Mouse (Mus musculus) embryonic facial prominence, embryonic 12.5 days (tissue): ENCODE measurements around the gene Abcf2. TPM values are rescaled to one million over a fixed set of nuclear protein-coding genes. Genes with fewer than 3 reads are reported as not detected.
"Not testable (repeated sequence)": the region's sequence is repeated elsewhere in the genome, so short reads cannot be mapped to it uniquely, and the experiment has no call there.

Source experiments
- ATAC-seq: fragments of 200-750 bp; cut with Nextera tagmentation; 2 replicates; pipeline ENCODE4 v1.8.0; 2017; ENCODE audit not compliant: insufficient number of reproducible peaks, insufficient read depth, low FRiP score, low TSS enrichment
- H3K27ac ChIP-seq: fragments of 300-500 bp; sonication (generic); 2 replicates; pipeline ENCODE4 v1.5.1; 2016; ENCODE audit warnings: mild to moderate bottlenecking
- H3K27me3 ChIP-seq: fragments of 300-500 bp; sonication (generic); 2 replicates; pipeline ENCODE4 v1.6.1; 2016; ENCODE audit warnings: mild to moderate bottlenecking, moderate library complexity
- H3K36me3 ChIP-seq: fragments of 300-500 bp; sonication (generic); 2 replicates; pipeline ENCODE4 v1.6.1; 2016; ENCODE audit warnings: mild to moderate bottlenecking
- H3K4me1 ChIP-seq: fragments of 300-500 bp; sonication (generic); 2 replicates; pipeline ENCODE4 v1.6.1; 2016
- H3K4me2 ChIP-seq: fragments of 300-500 bp; sonication (generic); replicated peaks from 2 replicates; pipeline ENCODE4 v1.6.1; 2016; ENCODE audit warnings: mild to moderate bottlenecking, moderate library complexity
- H3K4me3 ChIP-seq: fragments of 300-500 bp; sonication (generic); 2 replicates; pipeline ENCODE4 v1.5.1; 2016; ENCODE audit warnings: mild to moderate bottlenecking
- H3K9ac ChIP-seq: fragments of 300-500 bp; sonication (generic); 2 replicates; pipeline ENCODE4 v1.6.1; 2016; ENCODE audit warnings: mild to moderate bottlenecking, moderate library complexity
- H3K9me3 ChIP-seq: fragments of 300-500 bp; sonication (generic); 2 replicates; pipeline ENCODE4 v1.6.1; 2016; ENCODE audit warnings: mild to moderate bottlenecking, moderate library complexity
- WGBS: fragments of 180-500 bp; shearing (Covaris S2); methylation state at CpG from one replicate; pipeline ENCODE4 v1.1.7; 2016; 5-methylcytosine and 5-hydroxymethylcytosine counted together
- polyA plus RNA-seq: library from polyadenylated mRNA; unstranded; fragments of >200 nt; fragmentation: Nextera tagmentation; extraction: Ambion mirVana; gene quantifications from 2 replicates; pipeline ENCODE4 v1.2.1, GENCODE M21; 2016

Abcf2 gene
- polyA plus RNA-seq, 1 experiment from 2014 or later, result 128 TPM

- H3K9me3 ChIP-seq, result no peaks in the 10 kb centered on the region
- peak overlapping the region; percentile 79 for H3K9ac ChIP-seq
- peaks cover 43% of the 10 kb centered on the region for H3K36me3 ChIP-seq
These were observed 1.3 kb downstream of the Abcf2 start for GRCm38 (mm10) chr5:24575948-24576347.

GRCm38 (mm10) chr5:24556709-24557108 lies 20.6 kb downstream of the Abcf2 start, which contains the start of gene 4931409K22Rik:
TSS of gene 4931409K22Rik (minus strand) at chr5:24556809.
- H3K9ac ChIP-seq, result no peak within 1 kb of the TSS
- WGBS, result 76% methylated on average over 2 of the region's 2 CpGs
- H3K36me3 ChIP-seq, result no peaks in the 10 kb centered on the region
- no peak for ATAC-seq
- no peak within 1 kb of the TSS for H3K4me3 ChIP-seq
- H3K9me3 ChIP-seq, result no peaks in the 10 kb centered on the region
- no peak within 1 kb of the TSS for H3K4me2 ChIP-seq
- no peak within 1 kb of the TSS for H3K27ac ChIP-seq
- H3K4me1 ChIP-seq, result peaks cover 20% of the 10 kb centered on the region
- no peaks in the 10 kb centered on the region; the same call in 1 of the 2 replicates for H3K27me3 ChIP-seq

More at GRCm38 (mm10) chr5:24575948-24576347, 1.3 kb downstream of the Abcf2 start:
- Histone ChIP-seq H3K27me3 (no peaks in the 10 kb centered on the region), H3K4me2 (peak overlapping the region; percentile 78), H3K4me3 (peak overlapping the region; percentile 83; the same call in 1 of the 2 replicates), H3K4me1 (peaks cover 8% of the 10 kb centered on the region), H3K27ac (no peak overlapping the region)
- 84% methylated on average over 1 of the region's 1 CpGs for WGBS
- ATAC-seq, result no peak

- not testable (repeated sequence) for H3K27ac ChIP-seq, H3K27me3 ChIP-seq, ATAC-seq, H3K9me3 ChIP-seq, H3K9ac ChIP-seq, H3K4me2 ChIP-seq, H3K36me3 ChIP-seq, H3K4me3 ChIP-seq
- peaks cover 32% of the 10 kb centered on the region for H3K4me1 ChIP-seq
- WGBS, result 96% methylated on average over 7 of the region's 7 CpGs
These were observed 21.9 kb downstream of the Abcf2 start for GRCm38 (mm10) chr5:24555335-24555734.

GRCm38 (mm10) chr5:24553621-24554244 lies 23.5 kb downstream of the Abcf2 start:
- Histone ChIP-seq H3K4me2 (no peak overlapping the region), H3K9me3 (no peaks in the 10 kb centered on the region), H3K27me3 (no peaks in the 10 kb centered on the region; the same call in none of the 2 replicates), H3K4me1 (peaks cover 32% of the 10 kb centered on the region), H3K4me3 (no peak overlapping the region), H3K36me3 (no peaks in the 10 kb centered on the region), H3K9ac (no peak overlapping the region), H3K27ac (no peak overlapping the region)
- ATAC-seq, result no peak
- 39% methylated on average over 5 of the region's 5 CpGs for WGBS

- ATAC-seq, result no peak; the same call in 1 of the 2 replicates
- H3K4me1 ChIP-seq, result peaks cover 32% of the 10 kb centered on the region
- peak overlapping the region; percentile 35 for H3K4me2 ChIP-seq
- H3K27me3 ChIP-seq, result no peaks in the 10 kb centered on the region; the same call in none of the 2 replicates
- WGBS, result 60% methylated on average over 2 of the region's 2 CpGs
- H3K27ac ChIP-seq, result no peak overlapping the region
- no peaks in the 10 kb centered on the region for H3K36me3 ChIP-seq
- H3K9ac ChIP-seq, result no peak overlapping the region
- no peak overlapping the region for H3K4me3 ChIP-seq
- no peaks in the 10 kb centered on the region for H3K9me3 ChIP-seq
These were observed 26.0 kb downstream of the Abcf2 start for GRCm38 (mm10) chr5:24551317-24551688.

- peak overlapping the region; percentile 35 for H3K4me2 ChIP-seq
- H3K9ac ChIP-seq, result no peak overlapping the region
- H3K4me1 ChIP-seq, result peaks cover 32% of the 10 kb centered on the region
- 32% methylated on average over 26 of the region's 26 CpGs for WGBS
- H3K4me3 ChIP-seq, result no peak overlapping the region
- no peaks in the 10 kb centered on the region for H3K36me3 ChIP-seq
- H3K9me3 ChIP-seq, result no peaks in the 10 kb centered on the region
- H3K27ac ChIP-seq, result no peak overlapping the region
- no peaks in the 10 kb centered on the region; the same call in none of the 2 replicates for H3K27me3 ChIP-seq
- peak; percentile 43; the same call in 1 of the 2 replicates for ATAC-seq
These were observed 26.5 kb downstream of the Abcf2 start for GRCm38 (mm10) chr5:24550598-24551316.

- no peak overlapping the region for H3K27ac ChIP-seq
- H3K36me3 ChIP-seq, result no peaks in the 10 kb centered on the region
- WGBS, result 77% methylated on average over 7 of the region's 7 CpGs
- no peak overlapping the region for H3K4me3 ChIP-seq
- no peak overlapping the region for H3K9ac ChIP-seq
- no peak for ATAC-seq
- H3K4me2 ChIP-seq, result no peak overlapping the region
- H3K4me1 ChIP-seq, result peaks cover 16% of the 10 kb centered on the region
- no peaks in the 10 kb centered on the region for H3K9me3 ChIP-seq
- H3K27me3 ChIP-seq, result no peaks in the 10 kb centered on the region
These were observed 34.6 kb downstream of the Abcf2 start for GRCm38 (mm10) chr5:24542643-24543042.

- H3K9ac ChIP-seq, result no peak overlapping the region
- no peak for ATAC-seq
- H3K4me2 ChIP-seq, result peak overlapping the region; percentile 38
- H3K4me1 ChIP-seq, result peaks cover 16% of the 10 kb centered on the region
- 20% methylated on average over 6 of the region's 6 CpGs for WGBS
- H3K36me3 ChIP-seq, result no peaks in the 10 kb centered on the region
- H3K9me3 ChIP-seq, result no peaks in the 10 kb centered on the region
- H3K4me3 ChIP-seq, result no peak overlapping the region
- 0 out of 2 replicates have a peak overlapping the region, but pooled peaks have one; percentile 57 for H3K27ac ChIP-seq
- no peaks in the 10 kb centered on the region for H3K27me3 ChIP-seq
These were observed 36.1 kb downstream of the Abcf2 start for GRCm38 (mm10) chr5:24541144-24541569.

- H3K27ac ChIP-seq, result peak within 1 kb of the TSS; percentile 57; the same call in 1 of the 2 replicates
- ATAC-seq, result no peak
- no peak within 1 kb of the TSS for H3K4me3 ChIP-seq
These were observed 36.7 kb downstream of the Abcf2 start, which contains the start of gene Asb10 for GRCm38 (mm10) chr5:24540387-24541143. TSS of gene Asb10 (minus strand) at chr5:24540978.

GRCm38 (mm10) chr5:24539571-24540296 lies 37.5 kb downstream of the Abcf2 start:
- no peak for ATAC-seq
- Histone ChIP-seq H3K4me1 (peaks cover 16% of the 10 kb centered on the region), H3K9me3 (no peaks in the 10 kb centered on the region), H3K9ac (no peak overlapping the region), H3K4me3 (no peak overlapping the region), H3K4me2 (no peak overlapping the region), H3K36me3 (no peaks in the 10 kb centered on the region), H3K27me3 (no peaks in the 10 kb centered on the region), H3K27ac (no peak overlapping the region)
- WGBS, result 78% methylated on average over 22 of the region's 22 CpGs

More at GRCm38 (mm10) chr5:24540387-24541143, 36.7 kb downstream of the Abcf2 start, which contains the start of gene Asb10:
- no peaks in the 10 kb centered on the region for H3K9me3 ChIP-seq
- peak within 1 kb of the TSS; percentile 27; the same call in 1 of the 2 replicates for H3K9ac ChIP-seq
- 31% methylated on average over 14 of the region's 14 CpGs for WGBS
- H3K27me3 ChIP-seq, result no peaks in the 10 kb centered on the region
- peak within 1 kb of the TSS; percentile 38 for H3K4me2 ChIP-seq
- peaks cover 16% of the 10 kb centered on the region for H3K4me1 ChIP-seq
- H3K36me3 ChIP-seq, result no peaks in the 10 kb centered on the region

GRCm38 (mm10) chr5:24537618-24538017 lies 39.6 kb downstream of the Abcf2 start:
- Histone ChIP-seq H3K27ac (no peak overlapping the region), H3K36me3 (no peaks in the 10 kb centered on the region), H3K27me3 (peaks cover 9% of the 10 kb centered on the region; the same call in 1 of the 2 replicates), H3K9me3 (no peaks in the 10 kb centered on the region), H3K4me3 (no peak overlapping the region), H3K9ac (no peak overlapping the region), H3K4me1 (peaks cover 16% of the 10 kb centered on the region), H3K4me2 (no peak overlapping the region)
- WGBS, result 67% methylated on average over 16 of the region's 16 CpGs
- no peak for ATAC-seq
